Mouse (Mus musculus) heart, adult 11 months (tissue): ENCODE data around the gene Gstm6.
A peak's percentile ranks its signal among the peaks of the same experiment; 100 is the strongest.
"Not testable (repeated sequence)": the region's sequence is repeated elsewhere in the genome, so short reads cannot be mapped to it uniquely, and the experiment has no call there.

Source experiments
- DNase-seq: peaks from one replicate; pipeline ENCODE4 v3.0.0; 2022

Gstm6 gene

GRCm38 (mm10) chr3:107940524-107940923 is 3.0 kb downstream of the Gstm6 start:
- no peak for DNase-seq

- DNase-seq, result no peak
These were observed 3.7 kb downstream of the Gstm6 start for GRCm38 (mm10) chr3:107939830-107940229.

GRCm38 (mm10) chr3:107939403-107939802 is 4.1 kb downstream of the Gstm6 start:
- DNase-seq, result peak; percentile 99

- DNase-seq, result no peak
These were observed 7.7 kb downstream of the Gstm6 start for GRCm38 (mm10) chr3:107935888-107936287.

- DNase-seq, result no peak
These were observed 8.3 kb downstream of the Gstm6 start for GRCm38 (mm10) chr3:107935268-107935667.

- no peak for DNase-seq
These were observed 11.4 kb downstream of the Gstm6 start for GRCm38 (mm10) chr3:107932128-107932527.

- DNase-seq, result peak; percentile 100
These were observed 11.9 kb downstream of the Gstm6 start, which contains the start of gene Gstm7 for GRCm38 (mm10) chr3:107931670-107932069. TSS of gene Gstm7 (minus strand) at chr3:107931817.

- no peak for DNase-seq
These were observed 12.4 kb downstream of the Gstm6 start for GRCm38 (mm10) chr3:107931134-107931533.

GRCm38 (mm10) chr3:107929731-107930130 is 13.8 kb downstream of the Gstm6 start:
- DNase-seq, result no peak

GRCm38 (mm10) chr3:107929243-107929642 is 14.3 kb downstream of the Gstm6 start:
- DNase-seq, result no peak

GRCm38 (mm10) chr3:107928691-107929090 is 14.9 kb downstream of the Gstm6 start:
- no peak for DNase-seq

- DNase-seq, result no peak
These were observed 15.7 kb downstream of the Gstm6 start for GRCm38 (mm10) chr3:107927841-107928240.

- no peak for DNase-seq
These were observed 18.2 kb downstream of the Gstm6 start for GRCm38 (mm10) chr3:107925335-107925734.

GRCm38 (mm10) chr3:107920348-107920747 is 23.2 kb downstream of the Gstm6 start:
- no peak for DNase-seq

- no peak for DNase-seq
These were observed 25.7 kb downstream of the Gstm6 start for GRCm38 (mm10) chr3:107917783-107918408.

- DNase-seq, result no peak
These were observed 26.5 kb downstream of the Gstm6 start for GRCm38 (mm10) chr3:107917097-107917496.

GRCm38 (mm10) chr3:107916674-107917073 is 26.9 kb downstream of the Gstm6 start:
- DNase-seq, result no peak

GRCm38 (mm10) chr3:107905942-107906341 is 37.6 kb downstream of the Gstm6 start:
- no peak for DNase-seq

- DNase-seq, result no peak
These were observed 42.4 kb downstream of the Gstm6 start for GRCm38 (mm10) chr3:107900955-107901673.

- DNase-seq, result no peak
These were observed 44.9 kb downstream of the Gstm6 start for GRCm38 (mm10) chr3:107898691-107899090.

GRCm38 (mm10) chr3:107895720-107896569 is 47.6 kb downstream of the Gstm6 start, which contains the start of gene Gstm5:
TSS of gene Gstm5 (plus strand) at chr3:107895821.
- DNase-seq, result peak; percentile 99

GRCm38 (mm10) chr3:107895194-107895719 is 48.3 kb downstream of the Gstm6 start:
- DNase-seq, result no peak

GRCm38 (mm10) chr3:107889236-107889635 is 54.3 kb downstream of the Gstm6 start:
- DNase-seq, result not testable (repeated sequence)
